Mouse (Mus musculus) liver, postnatal 0 days (tissue): ENCODE results near the gene Mapkapk5. TPM values are rescaled to one million over a fixed set of nuclear protein-coding genes. Genes with fewer than 3 reads are reported as not detected.

Experiments
- ATAC-seq: fragments of 200-750 bp; cut with Nextera tagmentation; 2 replicates; pipeline ENCODE4 v1.8.0; 2017; ENCODE audit warnings: mild to moderate bottlenecking, moderate library complexity
- DNase-seq: peaks from one replicate; pipeline ENCODE4 v3.0.0-alpha.2; 2016
- H3K27ac ChIP-seq: fragments of 300-500 bp; sonication (generic); 2 replicates; pipeline ENCODE4 v1.5.1; 2014; ENCODE audit warnings: antibody characterized with exemption, moderate library complexity, mild to moderate bottlenecking, low read depth
- H3K27me3 ChIP-seq: fragments of 300-500 bp; sonication (generic); 2 replicates; pipeline ENCODE4 v1.6.1; 2014; ENCODE audit warnings: low read length, control low read depth, mixed read lengths; ENCODE audit not compliant: insufficient read depth
- H3K36me3 ChIP-seq: fragments of 300-500 bp; sonication (generic); replicated peaks from 2 replicates; pipeline ENCODE4 v1.6.1; 2014; ENCODE audit warnings: mild to moderate bottlenecking, control low read depth, low read length, moderate library complexity, mixed read lengths; ENCODE audit not compliant: insufficient read depth
- H3K4me1 ChIP-seq: fragments of 300-500 bp; sonication (generic); 2 replicates; pipeline ENCODE4 v1.6.1; 2014; ENCODE audit warnings: antibody characterized with exemption, mild to moderate bottlenecking, control low read depth; ENCODE audit not compliant: insufficient read depth
- H3K4me2 ChIP-seq: fragments of 300-500 bp; sonication (generic); 2 replicates; pipeline ENCODE4 v1.6.1; 2014; ENCODE audit warnings: low read depth, mild to moderate bottlenecking, low read length, moderate library complexity, mixed read lengths
- H3K4me3 ChIP-seq: fragments of 300-500 bp; sonication (generic); 2 replicates; pipeline ENCODE4 v1.5.1; 2014; ENCODE audit warnings: low read depth, low read length
- H3K9ac ChIP-seq: fragments of 300-500 bp; sonication (generic); replicated peaks from 2 replicates; pipeline ENCODE4 v1.6.1; 2014; ENCODE audit warnings: mild to moderate bottlenecking, moderate library complexity
- H3K9me3 ChIP-seq: fragments of 300-500 bp; sonication (generic); 2 replicates; pipeline ENCODE4 v1.6.1; 2016; ENCODE audit warnings: mild to moderate bottlenecking, control low read depth, low read length, mixed read lengths
- CTCF ChIP-seq: sonication (generic); IDR thresholded peaks from 2 replicates; pipeline ENCODE4 v1.5.1; 2016; ENCODE audit warnings: antibody characterized with exemption, low read depth
- EP300 ChIP-seq: IDR thresholded peaks from 2 replicates; pipeline ENCODE4 v1.6.1; 2016; ENCODE audit warnings: antibody characterized with exemption, low read depth, mild to moderate bottlenecking
- WGBS: fragments of 180-500 bp; shearing (Covaris S2); extraction: QIAGEN DNeasy Blood & Tissue Kit; methylation state at CpG from one replicate; pipeline ENCODE4 v1.1.7; 2014; ENCODE audit not compliant: insufficient replicate concordance; 5-methylcytosine and 5-hydroxymethylcytosine counted together
- polyA plus RNA-seq: library from polyadenylated mRNA; unstranded; fragments of >200 nt; fragmentation: Nextera tagmentation; extraction: Ambion mirVana; gene quantifications from 2 replicates; pipeline ENCODE4 v1.2.1, GENCODE M21; 2015

The Mapkapk5 gene
- polyA plus RNA-seq, 1 experiment from 2014 or later: 18.1 TPM

- H3K27ac ChIP-seq: peak within 1 kb of the TSS; percentile 93
- peaks cover 18% of the 10 kb centered on the region for H3K4me1 ChIP-seq
- H3K9ac ChIP-seq: peak within 1 kb of the TSS; percentile 89
- H3K4me2 ChIP-seq: peak within 1 kb of the TSS; percentile 71
- DNase-seq: no peak
- peak; percentile 74 for ATAC-seq
- no peaks in the 10 kb centered on the region for H3K36me3 ChIP-seq
- no peaks in the 10 kb centered on the region for H3K27me3 ChIP-seq
- H3K9me3 ChIP-seq: no peaks in the 10 kb centered on the region
- TF ChIP-seq CTCF (no peak), EP300 (no peak)
- WGBS: under 1% methylated on average over 49 of the region's 97 CpGs
- peak within 1 kb of the TSS; percentile 75 for H3K4me3 ChIP-seq
These were observed 554 bp downstream of the Mapkapk5 start, which contains the start of the genes Adam1a and Gm42878 for GRCm38 (mm10) chr5:121544910-121545792. Gene Adam1a, minus strand, starts transcription at chr5:121545482. Gene Gm42878, minus strand, starts transcription at chr5:121545482.

- Histone ChIP-seq H3K4me1 (peaks cover 18% of the 10 kb centered on the region), H3K27me3 (no peaks in the 10 kb centered on the region), H3K4me2 (no peak overlapping the region), H3K9me3 (no peaks in the 10 kb centered on the region), H3K4me3 (no peak overlapping the region), H3K9ac (no peak overlapping the region), H3K27ac (no peak overlapping the region), H3K36me3 (peaks cover 11% of the 10 kb centered on the region)
- WGBS: 72% methylated on average over 3 of the region's 3 CpGs
- ATAC-seq: no peak
- no peak for TF ChIP-seq CTCF
- no peak for TF ChIP-seq EP300
- DNase-seq: no peak
These were observed 2.3 kb downstream of the Mapkapk5 start for GRCm38 (mm10) chr5:121543370-121543769.

GRCm38 (mm10) chr5:121541235-121541634 lies 4.5 kb downstream of the Mapkapk5 start:
- TF ChIP-seq EP300: no peak
- peak; percentile 24; the same call in 1 of the 2 replicates for TF ChIP-seq CTCF
- Histone ChIP-seq H3K36me3 (peaks cover 16% of the 10 kb centered on the region), H3K9me3 (no peaks in the 10 kb centered on the region), H3K4me1 (peaks cover 18% of the 10 kb centered on the region), H3K9ac (no peak overlapping the region), H3K4me2 (no peak overlapping the region), H3K4me3 (no peak overlapping the region), H3K27ac (no peak overlapping the region), H3K27me3 (no peaks in the 10 kb centered on the region)
- DNase-seq: no peak
- WGBS: 82% methylated on average over 7 of the region's 7 CpGs
- ATAC-seq: no peak

- H3K4me3 ChIP-seq: no peak overlapping the region
- H3K9ac ChIP-seq: no peak overlapping the region
- H3K27me3 ChIP-seq: no peaks in the 10 kb centered on the region
- no peak for TF ChIP-seq CTCF
- TF ChIP-seq EP300: no peak
- H3K27ac ChIP-seq: no peak overlapping the region
- ATAC-seq: no peak
- 84% methylated on average over 5 of the region's 5 CpGs for WGBS
- no peaks in the 10 kb centered on the region for H3K9me3 ChIP-seq
- peaks cover 26% of the 10 kb centered on the region for H3K36me3 ChIP-seq
- peaks cover 18% of the 10 kb centered on the region for H3K4me1 ChIP-seq
- H3K4me2 ChIP-seq: no peak overlapping the region
- DNase-seq: no peak
These were observed 5.6 kb downstream of the Mapkapk5 start for GRCm38 (mm10) chr5:121540066-121540465.

GRCm38 (mm10) chr5:121537588-121537987 lies 8.1 kb downstream of the Mapkapk5 start:
- H3K27me3 ChIP-seq: no peaks in the 10 kb centered on the region
- no peaks in the 10 kb centered on the region for H3K9me3 ChIP-seq
- ATAC-seq (no peak), DNase-seq (no peak)
- peaks cover 4% of the 10 kb centered on the region for H3K4me1 ChIP-seq
- no peak overlapping the region for H3K4me3 ChIP-seq
- no peak overlapping the region for H3K27ac ChIP-seq
- H3K36me3 ChIP-seq: peaks cover 44% of the 10 kb centered on the region
- TF ChIP-seq EP300 (no peak), CTCF (no peak)
- 92% methylated on average over 2 of the region's 2 CpGs for WGBS
- no peak overlapping the region for H3K4me2 ChIP-seq
- H3K9ac ChIP-seq: no peak overlapping the region

GRCm38 (mm10) chr5:121536921-121537555 lies 8.7 kb downstream of the Mapkapk5 start:
- TF ChIP-seq EP300: no peak
- TF ChIP-seq CTCF: no peak
- no peak overlapping the region for H3K4me2 ChIP-seq
- WGBS: 73% methylated on average over 7 of the region's 7 CpGs
- H3K4me1 ChIP-seq: no peaks in the 10 kb centered on the region
- no peak overlapping the region for H3K4me3 ChIP-seq
- no peak overlapping the region for H3K27ac ChIP-seq
- no peak for ATAC-seq
- no peak for DNase-seq
- H3K27me3 ChIP-seq: no peaks in the 10 kb centered on the region
- H3K9ac ChIP-seq: no peak overlapping the region
- H3K9me3 ChIP-seq: no peaks in the 10 kb centered on the region
- peaks cover 50% of the 10 kb centered on the region for H3K36me3 ChIP-seq
